Mouse (Mus musculus): ENCODE measurements around the gene Taok2.
A peak's percentile ranks its signal among the peaks of the same experiment; 100 is the strongest.
"Not testable (repeated sequence)": the region's sequence is repeated elsewhere in the genome, so short reads cannot be mapped to it uniquely, and the experiment has no call there.

Gene Taok2

DNA sequence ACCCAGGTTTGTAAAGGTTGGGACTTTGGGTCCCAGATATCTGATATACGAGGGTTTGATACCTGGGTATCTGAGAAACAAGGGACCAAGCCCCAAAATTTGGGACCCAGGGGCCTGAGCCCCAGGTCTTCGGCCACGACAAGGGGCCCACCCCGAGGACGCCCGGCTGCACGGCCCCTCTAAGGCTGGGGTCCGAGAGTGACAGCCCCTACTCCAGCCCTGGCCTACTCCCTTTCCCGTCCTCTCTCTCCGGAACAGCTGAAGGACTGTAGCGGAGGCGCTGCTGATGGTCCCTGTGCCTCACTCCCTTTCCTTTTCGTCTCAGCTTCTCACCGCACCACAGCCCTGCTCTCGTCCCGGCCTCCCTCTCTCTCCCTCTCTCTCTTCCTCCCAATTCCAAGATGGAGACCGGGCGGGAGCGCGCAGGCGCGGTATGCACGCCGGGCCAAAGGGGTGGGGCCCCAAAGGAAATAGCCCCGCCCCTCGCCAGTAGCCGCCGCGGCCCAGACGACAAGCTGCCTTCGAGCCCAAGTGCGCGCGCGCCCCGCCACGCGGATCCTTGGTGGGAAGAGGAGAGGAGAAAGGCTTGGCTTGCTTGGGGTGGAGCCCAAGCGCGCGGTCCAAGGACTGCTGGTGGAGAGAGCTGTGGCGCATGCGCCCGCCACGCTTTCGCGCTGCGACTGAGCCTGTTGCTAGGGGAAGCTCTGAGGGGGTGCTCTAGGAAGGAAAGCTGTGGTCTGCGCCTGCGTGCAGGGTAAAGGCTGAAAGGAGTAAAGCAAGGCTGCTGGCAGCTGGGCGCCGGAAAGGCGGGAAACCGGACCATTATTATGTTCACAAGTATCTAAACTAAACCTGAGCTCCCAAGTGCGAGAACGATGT, at the start of gene Taok2:
Taok2 (minus strand) TSS at position 418 of the 879 bp plus-strand sequence.
- DNase-seq (ENCODE audit: low spot score) = peak; percentile 98

DNA sequence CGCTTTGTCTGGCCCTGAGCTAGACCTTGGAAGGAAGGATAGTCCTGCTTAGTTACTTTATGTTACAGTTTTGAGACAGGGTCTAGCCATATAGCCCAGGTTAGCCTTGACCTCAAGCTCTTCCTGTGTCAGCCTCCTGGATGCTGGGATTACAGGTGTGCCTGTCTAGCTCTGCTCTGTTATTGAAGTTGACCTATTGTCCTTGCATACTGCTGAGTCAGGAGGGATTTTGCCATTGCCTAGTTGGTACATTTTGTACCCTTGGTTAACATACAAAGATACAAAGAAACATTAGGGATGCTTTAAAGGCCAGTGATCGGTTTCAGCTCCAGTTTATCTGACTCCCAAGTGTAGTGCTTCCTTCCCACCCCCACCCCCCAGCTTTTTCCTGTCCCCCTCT, 48.1 kb upstream of the Taok2 start:
- no peak for DNase-seq (ENCODE audit: low spot score)

DNA sequence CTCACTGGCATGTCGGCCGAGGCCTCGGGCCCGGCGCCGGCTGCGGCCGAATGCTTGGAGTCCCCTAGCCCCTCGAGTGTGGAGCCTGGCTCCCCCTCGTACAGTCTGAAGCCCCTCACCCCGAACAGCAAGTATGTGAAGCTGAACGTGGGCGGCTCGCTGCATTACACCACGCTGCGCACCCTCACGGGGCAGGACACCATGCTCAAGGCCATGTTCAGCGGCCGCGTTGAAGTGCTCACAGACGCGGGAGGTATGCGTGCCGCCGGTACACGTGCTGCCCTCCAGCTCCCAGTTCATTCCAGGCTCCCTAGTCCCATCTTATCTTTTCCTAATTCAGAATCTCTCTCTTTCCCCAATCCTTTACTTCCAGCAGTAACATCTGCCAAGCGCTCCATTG, 44.5 kb upstream of the Taok2 start:
- peak; percentile 58 for DNase-seq (ENCODE audit: low spot score)

DNA sequence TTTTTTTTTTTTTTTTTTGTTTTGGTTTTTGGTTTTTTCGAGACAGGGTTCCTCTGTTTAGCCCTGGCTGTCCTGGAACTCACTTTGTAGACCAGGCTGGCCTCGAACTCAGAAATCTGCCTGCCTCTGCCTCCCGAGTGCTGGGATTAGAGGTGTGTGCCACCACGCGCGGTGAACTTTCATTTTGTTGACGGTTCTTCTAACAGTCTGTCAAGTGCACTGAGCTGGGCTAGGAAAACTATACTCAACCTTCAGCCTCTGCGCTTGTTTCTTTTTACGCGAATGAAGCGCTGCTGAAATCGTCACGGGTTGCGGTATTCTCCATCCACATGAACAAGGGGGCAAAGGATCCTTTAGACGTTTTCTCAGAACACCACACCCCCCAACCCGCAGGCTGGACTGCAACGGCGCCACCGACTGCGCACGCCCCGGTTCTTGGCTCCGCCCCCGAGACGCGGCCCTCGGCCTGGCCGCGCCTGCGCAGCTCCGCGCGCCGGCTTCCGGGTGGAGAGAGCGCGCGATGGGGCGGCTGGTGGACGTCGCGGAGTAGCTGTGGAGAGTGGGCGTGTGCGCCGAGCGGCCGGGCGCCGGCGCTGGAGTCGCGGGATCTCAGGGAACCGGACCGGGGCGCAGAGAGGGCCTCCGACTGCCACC, 44.0 kb upstream of the Taok2 start, which contains the start of gene Kctd13:
Kctd13 (plus strand) TSS at position 496 of the 654 bp plus-strand sequence.
- peak; percentile 90 for DNase-seq (ENCODE audit: low spot score)

DNA sequence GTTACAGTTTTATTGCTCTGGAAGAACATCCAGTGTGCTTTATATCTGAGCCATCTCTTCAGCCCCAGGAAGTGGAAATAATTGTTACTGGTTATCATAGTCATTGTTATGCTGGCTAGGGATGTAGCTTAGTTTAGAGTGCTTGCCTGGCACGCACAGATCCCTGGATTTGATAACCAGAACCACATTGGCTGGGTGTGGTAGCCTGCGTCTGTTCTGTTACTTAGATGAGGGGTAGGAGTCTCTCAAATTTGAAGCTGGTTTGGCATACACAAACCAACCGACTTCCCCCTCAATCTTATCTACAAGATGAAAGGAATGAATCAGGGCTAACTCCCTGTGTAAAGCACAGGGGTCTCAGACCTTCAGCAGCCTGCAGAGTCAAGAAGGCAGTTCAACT, 41.8 kb upstream of the Taok2 start:
- no peak for DNase-seq (ENCODE audit: low spot score)

DNA sequence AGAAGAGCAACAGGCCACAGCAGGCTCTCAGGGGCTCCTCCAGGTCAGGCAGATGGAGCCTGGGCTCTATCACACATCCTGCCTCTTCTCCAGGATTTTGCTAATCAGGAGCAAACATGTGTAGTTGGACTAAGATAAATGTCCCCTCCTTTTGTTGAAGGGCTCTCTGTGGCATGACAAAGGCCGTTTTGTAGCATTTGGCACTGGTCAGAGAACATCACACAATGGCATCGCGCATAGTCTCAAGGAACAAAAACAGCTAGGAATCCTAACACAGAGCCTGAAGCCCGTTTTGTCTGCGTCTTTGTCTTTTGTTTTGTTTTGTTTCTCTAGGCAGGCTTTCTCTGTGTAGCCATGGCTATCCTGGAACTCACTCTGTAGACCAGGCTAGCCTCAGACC, 39.5 kb upstream of the Taok2 start:
- peak; percentile 42 for DNase-seq (ENCODE audit: low spot score)

DNA sequence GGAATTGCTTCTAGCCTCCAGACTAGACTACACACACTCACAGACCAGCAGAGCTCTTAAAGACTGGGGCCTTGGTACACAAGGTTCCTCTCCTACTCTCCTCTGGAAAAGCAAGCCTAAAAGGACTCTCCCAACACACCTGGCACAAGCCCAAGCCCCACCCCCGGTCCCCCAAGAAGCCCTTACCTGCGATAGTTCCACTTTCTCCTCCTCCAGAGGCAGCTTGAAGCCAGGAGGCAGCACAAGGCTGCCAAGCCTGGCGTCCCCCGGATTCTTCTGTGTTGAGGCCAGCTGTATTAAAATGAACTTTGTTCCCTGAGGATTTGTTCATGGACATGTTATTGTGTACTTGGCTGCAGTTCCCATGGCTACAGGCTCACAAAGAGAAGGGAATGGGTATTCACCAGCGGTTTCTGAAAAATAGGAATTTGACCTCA, 38.1 kb upstream of the Taok2 start, which contains the start of gene Tmem219:
Tmem219 (minus strand) TSS at position 294 of the 437 bp plus-strand sequence.
- DNase-seq (ENCODE audit: low spot score) = peak; percentile 51

DNA sequence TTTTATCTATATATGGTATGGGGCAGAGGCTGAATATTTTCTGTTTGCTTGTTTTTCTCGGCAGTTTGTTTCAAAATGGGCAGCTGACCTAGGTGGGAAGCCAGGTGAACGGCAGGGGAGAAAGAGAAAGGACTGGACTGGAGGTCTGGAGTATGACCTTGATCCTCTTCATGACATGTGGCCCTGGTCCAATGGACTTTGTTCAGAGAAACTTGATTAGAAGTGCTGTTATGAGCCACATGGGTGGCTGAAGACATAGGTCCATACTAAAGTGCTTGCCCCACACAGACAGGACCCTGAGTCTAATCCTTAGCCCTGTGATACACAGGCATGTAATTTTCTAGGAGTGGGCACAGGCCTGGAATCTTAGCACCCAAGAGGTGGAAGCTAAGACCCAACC, 37.1 kb upstream of the Taok2 start:
- no peak for DNase-seq (ENCODE audit: low spot score)

DNA sequence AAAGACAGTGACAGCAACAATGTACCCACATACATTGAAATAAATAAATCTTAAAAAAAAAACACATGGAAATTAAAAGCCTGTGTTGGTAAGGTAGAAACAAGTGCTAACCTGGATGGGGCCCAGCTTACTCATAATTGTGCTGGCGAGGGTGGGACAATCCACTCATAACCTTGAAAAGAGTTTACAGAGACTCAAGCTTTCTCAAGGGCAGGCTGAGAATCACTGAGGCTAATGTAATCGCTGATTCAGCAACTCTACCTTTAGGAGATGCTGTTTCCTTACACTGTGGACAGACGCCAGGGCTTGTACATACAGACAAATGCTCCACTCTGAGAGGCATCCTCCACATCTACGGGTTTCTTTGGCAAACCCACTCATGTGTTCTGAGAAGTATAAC, 35.5 kb upstream of the Taok2 start:
- no peak for DNase-seq (ENCODE audit: low spot score)

DNA sequence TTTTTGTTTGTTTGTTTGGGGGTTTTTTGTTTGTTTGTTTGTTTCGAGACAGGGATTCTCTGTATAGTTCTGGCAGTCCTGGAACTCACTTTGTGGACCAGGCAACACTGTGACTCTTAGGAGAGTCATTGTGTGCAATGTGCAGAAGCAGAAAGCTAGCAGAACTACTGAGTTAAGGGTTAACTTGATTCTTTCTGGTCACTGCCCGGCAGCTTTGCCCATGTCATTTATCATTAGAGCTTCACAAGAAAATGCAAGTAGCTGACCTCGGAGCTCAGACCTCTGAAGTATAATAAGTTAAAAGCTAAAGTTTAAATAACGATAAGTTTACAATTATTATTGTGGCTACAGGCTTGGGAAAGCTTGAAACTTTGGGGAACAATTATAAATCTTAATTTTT, 33.9 kb upstream of the Taok2 start:
- DNase-seq (ENCODE audit: low spot score) = peak; percentile 26

DNA sequence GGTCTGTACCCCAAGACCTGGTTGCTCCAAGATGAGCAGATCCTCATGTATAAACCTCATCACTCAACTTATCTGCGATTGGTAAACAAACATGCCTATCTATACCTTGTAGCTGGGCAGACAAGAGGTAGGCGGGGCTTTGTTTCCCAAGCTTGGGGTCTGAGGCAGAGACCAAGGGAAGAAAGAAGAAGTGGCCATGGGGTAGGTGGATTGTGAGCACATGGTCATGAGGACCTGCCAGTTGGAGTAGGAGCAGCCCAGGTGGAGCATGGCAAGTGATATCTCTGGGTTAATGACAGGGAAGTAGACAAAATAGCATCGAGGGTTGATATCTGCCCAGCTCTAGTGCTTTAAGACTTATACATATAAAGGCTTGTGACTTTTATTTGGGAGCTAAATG, 30.3 kb upstream of the Taok2 start:
- no peak for DNase-seq (ENCODE audit: low spot score)

DNA sequence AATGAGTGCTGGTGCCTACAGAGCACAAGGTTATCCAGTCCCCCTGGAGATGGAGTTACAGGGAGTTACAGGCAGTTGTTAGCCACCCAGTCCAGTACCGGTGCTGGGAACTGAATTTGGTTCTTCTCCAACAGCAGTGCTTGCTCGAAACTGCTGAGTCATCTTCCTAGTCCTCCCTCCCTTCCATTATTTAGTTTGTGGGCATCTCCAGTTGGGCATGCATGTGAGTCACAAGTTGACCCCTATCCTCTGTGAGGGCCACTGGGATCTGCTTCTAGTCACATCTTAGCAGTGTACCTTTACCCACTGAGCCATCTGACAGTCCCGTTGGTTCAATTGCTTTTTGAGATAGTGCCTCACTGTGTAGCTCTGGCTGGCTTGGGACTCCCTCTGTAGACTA, 21.1 kb upstream of the Taok2 start:
- DNase-seq (ENCODE audit: low spot score) = no peak

DNA sequence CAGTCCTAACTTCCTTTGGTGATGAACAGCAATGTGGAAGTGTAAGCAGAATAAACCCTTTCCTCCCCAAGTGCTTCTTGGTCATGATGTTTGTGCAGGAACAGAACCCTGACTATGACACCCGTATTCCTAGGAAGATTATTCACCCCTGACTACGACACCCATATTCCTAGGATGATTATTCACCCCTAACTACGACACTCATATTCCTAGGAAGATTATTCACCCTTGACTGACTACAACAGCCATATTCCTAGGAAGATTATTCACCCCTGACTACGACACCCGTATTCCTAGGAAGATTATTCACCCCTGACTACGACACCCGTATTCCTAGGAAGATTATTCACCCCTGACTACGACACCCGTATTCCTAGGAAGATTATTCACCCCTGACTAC, 15.3 kb upstream of the Taok2 start:
- DNase-seq (ENCODE audit: low spot score) = not testable (repeated sequence)

DNA sequence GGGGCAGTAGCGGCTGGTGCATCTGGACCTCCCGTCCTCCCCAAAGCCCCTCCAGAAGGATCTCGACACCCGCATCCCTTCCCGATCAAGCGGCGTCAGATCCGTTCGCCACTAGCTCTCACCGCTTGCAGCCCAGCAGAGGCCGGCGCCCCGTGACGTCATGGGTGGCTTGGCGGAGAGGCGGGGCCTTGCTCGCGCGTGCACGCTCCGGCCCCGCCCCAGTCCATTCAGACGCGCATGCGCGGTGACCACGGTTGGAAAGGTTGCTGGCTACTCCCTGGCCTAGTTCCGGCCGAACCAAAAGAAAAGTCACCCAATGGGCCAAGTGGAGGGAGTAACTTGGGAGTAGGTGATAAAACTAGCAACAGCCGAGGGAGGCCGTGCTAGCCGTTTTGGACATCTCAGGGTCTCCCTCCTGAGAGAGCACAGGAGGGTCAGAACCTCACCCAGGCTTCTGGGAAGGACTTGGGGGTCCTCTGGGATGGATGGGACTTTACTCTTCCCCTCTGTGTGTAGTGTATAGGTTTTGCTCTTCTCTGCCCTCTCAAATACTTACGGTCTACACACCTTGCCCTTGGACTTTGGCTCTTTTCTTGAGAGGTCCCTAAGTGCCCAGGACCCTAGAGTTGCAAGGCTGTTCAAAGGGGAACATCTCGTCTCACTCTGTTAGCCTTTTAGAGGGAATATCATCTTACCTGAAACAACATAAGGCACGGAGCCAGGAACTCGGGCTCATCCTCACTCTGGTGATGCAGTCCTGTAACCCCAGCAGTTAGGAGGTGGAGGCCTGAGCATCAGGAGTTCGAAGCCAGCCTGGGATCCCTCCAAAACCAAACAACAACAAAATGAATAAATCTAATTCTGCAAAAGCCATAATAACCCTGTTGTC, 13.8 kb upstream of the Taok2 start:
- DNase-seq (ENCODE audit: low spot score) = peak; percentile 96

DNA sequence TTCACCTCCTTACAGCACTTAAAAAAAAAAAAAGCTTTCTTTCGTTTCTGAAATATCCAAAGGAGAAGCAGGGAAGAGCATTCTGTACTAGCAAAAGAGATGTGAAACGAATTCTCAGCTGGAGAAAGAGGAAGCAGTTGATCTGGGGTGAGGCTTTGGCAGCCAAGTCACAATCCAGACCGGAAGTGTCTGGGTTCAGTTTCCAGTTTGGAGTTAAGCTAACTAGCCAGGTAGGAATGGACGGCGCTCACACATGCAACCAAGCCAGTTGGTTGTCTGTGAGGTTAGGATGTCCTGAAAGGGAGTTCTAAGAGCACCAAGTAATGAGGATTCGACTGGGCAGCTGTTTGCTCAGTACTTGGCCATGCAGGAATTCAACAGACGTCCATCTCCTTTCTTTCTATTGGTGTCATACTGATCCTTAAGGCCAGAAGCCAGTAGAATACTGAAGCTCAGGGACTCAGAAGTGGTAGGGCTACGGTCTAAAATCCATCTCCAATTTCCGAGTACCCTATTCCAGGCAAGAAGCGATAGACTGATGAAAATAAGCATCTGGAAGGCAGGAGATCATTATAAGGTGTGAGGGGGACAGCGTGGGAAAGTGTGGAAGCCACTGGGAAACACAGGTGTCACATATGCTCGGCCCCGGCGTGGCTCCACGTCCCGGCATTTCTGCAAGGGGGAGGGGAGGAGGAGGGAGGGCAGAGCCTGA, 13.0 kb upstream of the Taok2 start:
- DNase-seq (ENCODE audit: low spot score) = no peak

DNA sequence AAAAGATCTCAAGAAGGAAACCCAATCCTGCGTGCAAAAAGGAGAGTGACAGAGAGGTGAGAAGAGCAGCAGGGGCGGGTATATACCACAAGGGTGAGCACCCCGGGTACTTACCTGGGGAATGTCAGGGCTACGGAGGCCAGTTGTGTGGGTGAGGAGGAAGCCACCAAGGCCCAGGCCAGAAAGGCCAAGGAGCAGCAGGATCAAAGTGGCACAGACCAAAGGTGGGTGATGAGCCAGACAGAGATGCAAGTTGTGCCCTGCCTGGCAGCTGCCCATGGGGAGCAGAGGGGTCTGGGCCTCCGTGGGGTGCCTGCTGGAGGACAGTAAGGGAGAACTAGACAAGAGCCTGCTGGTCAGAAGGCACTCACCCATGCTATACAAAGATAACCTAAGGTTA, 12.4 kb upstream of the Taok2 start:
- no peak for DNase-seq (ENCODE audit: low spot score)

DNA sequence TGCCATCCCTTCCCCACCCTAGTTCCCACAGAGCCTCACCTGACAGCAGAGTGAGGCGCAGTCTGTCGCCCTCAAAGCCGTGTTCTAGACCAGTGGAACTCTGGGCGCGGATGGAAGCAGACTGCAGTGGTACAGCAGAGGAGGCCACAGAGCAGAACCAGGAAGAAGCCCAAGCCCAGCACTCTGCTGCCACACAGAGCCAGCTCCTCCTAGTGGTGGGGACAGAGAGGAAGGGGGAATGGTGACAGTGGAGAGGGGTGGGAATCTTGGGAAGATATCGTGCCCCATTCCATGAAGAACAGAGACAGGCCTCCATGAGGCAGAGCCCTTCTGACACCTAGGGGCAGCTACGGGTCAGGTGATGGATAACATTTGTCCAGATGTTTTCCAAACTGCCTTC, 4.3 kb upstream of the Taok2 start:
- peak; percentile 35 for DNase-seq (ENCODE audit: low spot score)

DNA sequence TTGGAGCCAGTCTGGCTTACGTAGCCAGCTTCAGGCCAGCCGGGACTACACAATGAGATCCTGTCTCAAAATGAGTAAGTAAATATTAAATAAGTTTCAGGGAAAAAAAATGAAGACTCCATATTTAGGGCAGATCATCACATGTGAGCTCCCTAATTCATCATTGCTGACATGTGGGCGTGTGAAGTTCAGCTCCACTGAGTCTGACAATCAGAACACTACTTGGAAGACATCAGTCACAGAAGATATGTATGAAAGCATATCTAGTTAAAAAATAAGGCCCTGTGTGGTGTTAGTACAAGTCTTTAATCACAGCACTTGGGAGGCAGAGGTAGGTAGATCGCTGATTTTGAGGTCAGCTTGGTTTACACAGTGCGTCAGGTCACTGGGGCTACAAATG, 2.8 kb upstream of the Taok2 start:
- no peak for DNase-seq (ENCODE audit: low spot score)

DNA sequence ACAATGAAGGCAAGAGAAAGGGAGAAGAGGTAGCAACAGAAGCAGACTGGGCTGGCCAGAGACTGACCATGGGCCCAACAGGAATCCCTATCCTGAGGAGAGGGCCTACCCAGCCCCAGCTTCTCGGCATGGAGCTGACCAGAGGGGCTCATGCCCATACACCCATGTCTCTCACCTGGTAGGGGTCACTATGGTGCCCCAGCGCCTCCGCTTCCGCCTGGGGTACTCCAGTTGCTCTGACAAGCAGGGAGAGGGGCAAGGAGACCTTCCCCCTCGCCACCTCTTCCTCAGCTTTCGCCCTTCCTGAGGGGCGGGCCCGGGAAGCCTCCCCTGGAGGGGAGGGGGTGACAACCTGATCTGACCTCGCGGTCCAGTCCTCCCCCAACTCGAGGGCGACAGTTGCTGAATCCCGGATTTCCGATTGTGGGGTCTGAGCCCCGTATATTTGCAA, 747 bp downstream of the Taok2 start:
- peak; percentile 45 for DNase-seq (ENCODE audit: low spot score)

DNA sequence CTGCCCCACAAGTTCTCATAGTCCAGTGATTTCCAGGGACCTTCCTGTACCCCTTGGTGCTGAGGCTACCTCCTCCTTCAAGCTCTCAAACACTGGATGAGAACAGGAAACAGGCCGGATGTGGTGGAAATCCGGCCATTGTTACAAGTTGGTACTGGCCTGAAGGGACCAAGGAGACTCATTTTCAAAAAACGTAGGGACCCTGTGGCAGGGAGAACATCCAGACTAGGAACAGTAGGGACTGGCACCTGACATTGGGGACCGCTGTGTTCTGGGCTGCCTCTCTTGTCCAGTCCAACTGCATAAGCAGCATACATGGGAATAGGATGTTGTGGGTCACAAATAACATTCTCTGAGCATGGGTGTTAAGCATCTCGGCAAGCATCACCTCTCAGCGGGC, 3.5 kb downstream of the Taok2 start:
- DNase-seq (ENCODE audit: low spot score) = peak; percentile 30

DNA sequence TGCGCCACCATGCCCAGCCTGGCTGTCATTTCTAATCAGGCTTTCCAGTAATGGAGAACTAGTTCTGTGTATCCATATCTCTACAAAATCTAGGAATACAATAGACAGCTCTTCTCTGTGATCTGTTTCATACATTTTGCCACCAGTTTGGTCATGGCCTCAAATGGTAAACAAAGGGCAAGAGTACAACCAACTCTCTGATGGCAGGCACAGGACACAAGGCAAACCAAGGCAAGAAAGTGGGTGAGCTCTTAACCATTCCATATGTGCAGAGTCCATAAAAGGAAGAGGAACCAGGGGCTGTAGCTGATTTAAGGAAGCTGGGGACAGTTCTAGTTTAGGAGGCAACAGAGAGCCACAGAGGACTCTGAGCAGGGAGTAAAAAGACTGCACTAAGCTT, 7.3 kb downstream of the Taok2 start:
- DNase-seq (ENCODE audit: low spot score) = no peak

DNA sequence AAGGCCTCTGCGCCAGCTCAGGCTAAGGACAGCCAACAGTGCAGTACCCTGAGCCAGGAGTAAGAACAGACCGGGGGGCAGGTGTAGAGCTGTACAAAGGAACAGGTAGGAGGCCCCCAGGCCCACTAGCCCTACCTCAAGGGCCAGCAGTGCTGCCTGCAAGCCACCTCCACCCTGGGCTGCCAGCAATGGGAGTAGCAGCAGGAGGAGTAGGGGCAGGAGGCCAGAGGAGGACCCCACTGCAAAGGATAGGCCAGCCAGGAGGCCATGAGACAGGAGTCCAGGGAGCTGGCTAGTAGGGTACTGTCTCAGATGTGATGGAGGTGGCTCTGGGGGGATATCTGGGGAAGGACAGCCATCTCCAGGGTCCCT, 14.0 kb downstream of the Taok2 start:
- no peak for DNase-seq (ENCODE audit: low spot score)
